Mouse (Mus musculus): ENCODE results near the gene Eci3.

DNA sequence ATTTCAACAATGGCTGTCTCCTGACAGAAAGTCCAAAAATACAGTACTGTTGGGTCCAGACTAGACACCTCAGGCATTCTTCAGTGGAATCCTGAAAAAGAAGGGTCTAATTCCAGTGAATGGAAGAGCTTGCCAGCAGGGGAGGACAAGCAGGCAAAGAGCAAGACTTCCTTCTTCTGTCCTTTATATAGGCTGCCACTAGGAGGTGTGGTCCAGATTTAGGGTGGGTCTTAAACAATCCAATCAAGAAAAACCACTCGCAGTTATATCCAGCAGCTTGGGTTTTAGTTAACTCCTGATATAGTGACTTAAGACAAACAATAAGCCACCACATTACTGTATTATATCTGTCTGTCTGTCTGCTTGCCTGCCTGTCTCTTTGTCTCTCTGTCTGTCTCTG is 10.2 kb upstream of the Eci3 start:
- TF ChIP-seq POLR2A (IDR thresholded peaks at IDR 0.05; ENCODE audit: low read depth, low read length): no peak
- TF ChIP-seq CTCF (IDR thresholded peaks at IDR 0.05; ENCODE audit: extremely low read depth, insufficient read depth, insufficient read length, insufficient replicate concordance): no peak

Data from spleen, adult 2 months (tissue).